Mouse (Mus musculus) gastrocnemius, adult 8-10 months (tissue): ENCODE measurements around the gene Nudt9. TPM values are rescaled to one million over a fixed set of nuclear protein-coding genes. Genes with fewer than 3 reads are reported as not detected.

Experiments
- DNase-seq, 2 experiments: peaks; one replicate each; pipeline ENCODE4 v3.0.0; 2022; ENCODE audit warnings: low spot score in 2 of 2
- total RNA-seq, 4 experiments: library from RNA; stranded (reverse); gene quantifications; 2 replicates each; pipeline ENCODE4 v1.2.4; 2022

Nudt9 gene
- total RNA-seq, 4 experiments from 2014 or later, result 62.8 to 74.7 (median 69.1) TPM

DNA sequence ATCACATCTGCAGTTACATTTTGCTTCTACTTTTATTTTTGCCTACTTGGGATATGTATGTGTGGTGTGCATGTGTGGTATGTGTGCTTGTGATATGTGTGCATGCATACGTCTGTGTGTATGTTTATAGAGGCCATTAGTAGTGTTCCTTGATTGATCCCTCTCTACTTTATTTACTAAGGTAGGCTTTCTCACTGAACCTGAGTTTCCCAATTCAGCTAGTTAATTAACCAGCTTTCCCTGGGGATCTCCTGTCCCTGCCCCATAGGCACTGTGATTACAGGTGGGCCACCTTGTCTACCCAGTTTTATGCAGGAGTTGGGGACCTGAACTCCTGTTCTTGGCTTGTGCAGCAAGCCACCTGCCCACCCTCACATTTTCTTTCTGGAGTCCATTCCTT, 9.4 kb upstream of the Nudt9 start:
- DNase-seq, result no peak

DNA sequence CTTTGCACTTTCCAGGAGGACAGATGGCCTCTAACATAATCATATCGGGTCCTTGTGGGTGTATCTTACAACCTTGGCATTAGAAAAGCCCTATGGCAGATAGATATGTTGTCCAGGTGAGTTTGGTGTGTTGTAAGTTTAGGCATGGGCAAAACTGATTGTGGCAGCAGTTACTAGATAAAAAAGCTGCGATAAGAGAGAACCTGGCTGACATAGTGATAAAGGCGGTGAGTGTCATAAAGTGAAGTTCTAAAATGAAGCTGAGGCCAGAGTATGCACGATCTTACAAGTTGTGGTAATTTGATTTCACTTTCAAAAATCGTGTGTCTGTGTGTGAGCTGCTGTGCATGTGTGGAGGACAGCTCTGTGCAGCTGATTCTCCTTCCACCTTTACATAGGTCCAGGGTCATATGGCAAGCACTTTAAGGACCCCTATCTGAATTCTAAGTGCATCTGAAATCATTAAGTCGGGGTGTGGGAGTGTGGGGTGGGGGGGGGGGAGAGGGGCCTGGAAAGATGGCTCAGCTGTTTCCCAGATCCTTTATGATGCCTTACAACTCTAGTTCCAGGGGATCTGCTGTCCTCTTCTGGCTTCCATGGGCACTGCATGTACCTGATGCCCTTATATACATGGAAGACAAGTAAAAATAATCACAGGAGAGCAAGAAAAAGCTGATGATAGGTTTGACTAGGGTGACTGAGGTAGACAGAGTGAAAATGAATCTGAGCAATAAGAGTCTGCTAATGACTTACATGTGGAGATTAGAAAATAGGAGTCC, 6.8 kb upstream of the Nudt9 start:
- no peak for DNase-seq

DNA sequence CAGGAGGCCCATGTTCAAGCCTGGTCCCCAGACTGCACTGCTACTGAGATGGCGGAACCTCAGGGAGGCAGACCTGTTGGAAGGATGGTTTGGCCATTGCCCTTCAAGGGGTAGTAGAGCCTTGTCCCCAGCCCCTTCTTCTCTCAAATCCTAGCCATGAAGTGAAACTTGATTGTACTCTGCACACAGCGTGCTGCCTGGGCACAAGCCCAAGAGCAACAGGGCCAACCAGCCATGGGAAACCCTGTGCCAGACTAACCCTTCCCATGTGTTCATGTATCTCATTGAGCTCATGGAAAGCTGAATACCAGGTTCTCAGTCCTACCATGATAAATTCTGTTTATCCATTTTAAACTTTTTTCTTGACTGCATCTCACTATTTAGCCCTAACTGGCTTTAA, 3.2 kb upstream of the Nudt9 start:
- DNase-seq, result no peak

- DNase-seq, result no peak
These were observed 2.4 kb upstream of the Nudt9 start for GRCm38 (mm10) chr5:104043704-104044103.

DNA sequence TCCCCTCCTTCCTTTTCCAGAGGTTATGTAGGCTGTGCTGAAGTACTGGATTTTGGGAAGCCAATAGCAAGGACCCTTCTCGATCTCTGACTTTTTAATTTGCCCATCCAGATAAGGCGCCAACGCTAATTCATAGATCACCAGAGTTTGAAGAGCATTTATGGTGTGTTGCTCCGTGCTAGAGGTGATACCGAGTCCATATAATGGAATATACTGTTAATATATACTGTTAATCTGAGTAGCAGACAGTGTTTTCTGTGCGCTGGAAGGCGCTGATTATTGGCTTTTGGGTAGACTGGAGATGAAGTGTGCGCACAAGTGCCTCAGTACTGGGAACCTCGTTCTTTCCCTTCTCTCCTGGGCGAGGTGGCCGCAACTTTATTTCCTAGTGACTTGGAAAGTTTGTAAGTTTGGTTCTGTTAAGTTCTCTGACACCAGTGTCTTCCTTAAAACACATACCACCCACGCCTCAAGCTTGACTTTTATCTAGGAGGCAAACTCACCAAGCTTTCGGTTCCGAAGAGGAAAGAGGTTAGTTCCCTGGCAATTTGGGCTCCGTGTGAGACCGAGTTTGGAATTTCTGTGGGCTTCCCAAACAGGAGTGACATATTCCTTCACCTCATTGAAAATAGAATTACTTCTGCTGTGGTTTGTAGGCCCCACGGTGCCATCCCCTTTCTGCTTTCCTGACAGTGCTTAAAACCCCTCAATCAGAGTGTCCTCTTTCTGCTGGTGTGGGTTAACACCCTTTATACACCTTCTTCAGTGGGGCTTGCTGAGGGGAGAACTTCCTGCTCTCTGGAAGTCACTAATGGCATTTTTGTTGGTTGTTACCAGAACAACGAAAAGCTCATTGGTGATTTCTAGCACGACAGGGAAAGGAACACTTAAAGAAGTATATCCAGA, 1.3 kb downstream of the Nudt9 start:
- DNase-seq, result no peak

GRCm38 (mm10) chr5:104048139-104048538, 2.0 kb downstream of the Nudt9 start:
- no peak for DNase-seq

GRCm38 (mm10) chr5:104052956-104053355, 6.8 kb downstream of the Nudt9 start:
- DNase-seq, result no peak

- DNase-seq, result no peak
These were observed 8.8 kb downstream of the Nudt9 start for GRCm38 (mm10) chr5:104054938-104055337.

DNA sequence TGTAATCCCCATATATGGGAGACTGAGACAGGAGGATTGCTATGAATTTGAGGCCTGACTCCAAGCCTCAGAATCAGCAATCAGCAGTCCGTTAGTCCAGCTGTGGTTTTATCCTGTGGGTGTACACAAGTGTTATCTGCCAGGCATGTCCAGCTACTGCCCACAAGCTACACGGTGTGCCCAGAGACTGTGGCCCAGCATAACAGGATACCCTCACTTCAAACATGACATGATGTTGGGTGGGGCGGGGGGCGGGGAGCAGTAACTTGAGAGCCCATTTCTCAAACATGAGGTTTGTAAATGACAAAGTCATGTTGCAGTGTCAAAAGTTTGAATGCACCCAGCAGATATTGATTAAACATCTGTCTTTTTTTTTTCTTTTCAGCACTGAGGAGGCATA, 9.7 kb downstream of the Nudt9 start:
- DNase-seq, result no peak

DNA sequence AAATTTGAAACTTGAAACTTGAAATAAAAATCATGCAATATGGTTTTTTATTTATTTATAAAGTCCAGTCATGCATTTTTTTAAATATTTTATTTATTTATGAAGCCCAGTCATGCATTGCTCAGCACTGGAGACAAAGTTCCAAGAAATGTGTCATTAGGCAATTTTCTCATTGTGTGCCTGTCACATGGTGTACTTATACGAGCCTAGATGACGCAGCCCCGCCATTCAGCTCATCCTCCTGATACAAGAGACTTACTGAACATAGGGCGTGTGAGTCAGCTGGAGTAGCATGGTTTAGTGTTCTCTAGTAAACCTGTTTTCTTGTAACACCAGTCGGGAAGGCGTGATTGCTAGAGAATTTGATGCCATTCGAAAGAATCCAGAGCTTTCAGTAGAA, 10.2 kb downstream of the Nudt9 start:
- DNase-seq, result no peak

- DNase-seq, result peak; percentile 40 to 47
These were observed 11.9 kb downstream of the Nudt9 start for GRCm38 (mm10) chr5:104058021-104058420.

- no peak for DNase-seq
These were observed 13.5 kb downstream of the Nudt9 start for GRCm38 (mm10) chr5:104059628-104060027.

GRCm38 (mm10) chr5:104060429-104060828, 14.3 kb downstream of the Nudt9 start:
- no peak for DNase-seq

DNA sequence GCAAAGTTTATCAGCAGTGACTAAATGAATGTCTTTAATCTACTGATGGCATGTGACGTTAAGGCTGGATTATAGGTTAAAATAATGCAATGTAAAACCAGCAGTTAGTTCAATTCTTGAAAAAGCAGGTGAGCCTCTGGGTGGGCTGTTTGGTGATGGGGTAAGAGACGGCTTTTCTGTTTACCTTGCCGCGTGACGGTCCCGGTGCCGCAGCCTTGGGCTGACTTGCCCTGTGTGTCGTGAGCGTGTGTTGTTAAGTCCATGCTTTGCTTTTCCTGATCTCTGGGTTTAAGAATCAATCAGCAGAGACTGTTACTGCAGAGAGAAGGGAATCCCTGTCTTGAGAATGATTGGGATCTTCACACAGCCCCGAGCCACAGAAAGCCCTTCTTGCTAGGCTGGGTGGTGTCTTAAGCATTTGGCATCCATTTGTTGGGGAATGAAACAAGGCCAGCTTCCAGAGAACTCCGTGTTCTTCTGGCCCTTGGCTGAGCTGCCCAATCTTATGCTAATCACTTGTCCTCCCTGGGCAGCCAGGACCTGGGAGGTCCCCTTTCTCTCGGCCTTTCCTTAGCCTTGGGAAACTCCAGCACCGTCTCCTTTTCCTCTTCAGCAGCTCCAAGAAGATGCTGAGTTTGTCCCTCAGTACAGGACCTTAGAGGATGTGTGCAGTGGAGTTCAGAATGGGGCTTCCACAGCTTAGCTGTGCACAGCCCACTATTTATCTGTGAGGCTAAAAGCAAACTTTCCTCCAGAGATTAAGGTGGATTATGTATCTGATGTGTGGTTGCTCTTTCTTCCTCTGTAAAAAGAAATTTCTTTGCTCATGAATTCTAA, 16.0 kb downstream of the Nudt9 start:
- peak in 1 of 2 experiments; percentile 36 for DNase-seq

- DNase-seq, result no peak
These were observed 16.9 kb downstream of the Nudt9 start for GRCm38 (mm10) chr5:104062773-104063551.

DNA sequence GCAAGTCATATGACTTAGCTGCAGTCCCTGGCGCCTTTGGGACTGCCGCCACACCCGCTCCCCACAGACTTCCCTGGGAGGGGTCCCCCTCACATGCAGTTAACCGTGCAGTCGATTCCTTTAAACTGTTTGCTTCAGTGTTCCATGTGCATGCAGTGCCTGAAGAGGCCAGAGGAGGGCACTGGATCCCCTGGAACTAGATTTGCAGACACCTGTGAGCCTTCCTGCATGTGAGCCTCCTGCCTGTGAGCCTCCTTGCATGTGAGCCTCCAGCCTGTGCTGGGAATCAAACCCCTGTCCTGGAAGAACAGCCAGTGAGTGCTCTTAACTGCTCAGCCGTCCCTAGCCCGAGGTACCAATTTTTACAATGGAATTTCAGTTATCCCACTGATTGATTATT, 22.6 kb downstream of the Nudt9 start:
- no peak for DNase-seq

DNA sequence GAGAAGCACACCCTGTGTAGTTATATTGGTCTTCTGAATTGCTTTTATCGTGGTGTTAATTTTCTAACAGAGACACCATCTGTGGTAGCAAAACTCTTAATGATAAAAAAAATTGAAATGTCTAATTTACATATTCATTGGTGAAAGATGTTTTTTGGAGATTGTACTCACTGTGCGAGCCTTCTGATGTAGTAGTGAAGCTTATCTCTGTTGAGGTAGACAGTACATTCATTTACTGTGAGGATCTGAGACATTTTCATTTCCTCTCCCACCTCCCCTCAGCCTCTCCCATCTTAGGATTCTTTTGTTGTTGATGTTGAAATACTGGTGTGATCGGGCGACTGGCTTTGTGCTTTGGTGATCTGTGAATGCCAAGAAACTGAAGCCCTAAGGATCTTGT, 24.9 kb downstream of the Nudt9 start:
- DNase-seq, result no peak

DNA sequence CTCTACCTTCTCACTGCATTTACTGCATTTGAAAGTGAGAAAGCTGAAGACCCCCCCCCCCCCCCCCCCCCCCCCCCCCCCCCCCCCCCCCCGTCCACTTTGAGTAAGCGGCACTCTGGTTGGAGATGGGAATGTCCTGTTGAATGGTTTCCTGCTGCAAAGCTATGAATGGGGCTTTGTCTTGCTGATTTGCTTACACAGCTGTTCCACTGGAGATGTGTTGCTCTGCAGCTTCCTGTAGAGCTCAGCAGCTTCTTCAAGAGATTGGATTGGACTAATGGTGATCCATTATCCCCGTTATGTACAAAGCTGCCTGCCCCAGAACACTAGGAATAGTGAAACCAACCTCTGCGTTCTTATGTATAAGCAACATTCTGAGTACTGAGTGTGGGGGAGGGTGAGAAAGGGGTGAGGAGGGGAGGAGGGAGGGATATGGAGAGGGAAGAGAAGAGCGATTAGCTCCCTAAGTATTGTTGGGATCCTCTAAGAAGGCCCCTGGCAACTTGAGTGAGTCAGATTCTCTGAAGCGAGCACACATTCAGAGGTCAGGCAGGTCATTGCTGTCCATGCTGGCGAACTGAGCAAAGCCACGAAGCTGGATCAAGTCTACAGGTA, 26.3 kb downstream of the Nudt9 start:
- DNase-seq, result no peak

DNA sequence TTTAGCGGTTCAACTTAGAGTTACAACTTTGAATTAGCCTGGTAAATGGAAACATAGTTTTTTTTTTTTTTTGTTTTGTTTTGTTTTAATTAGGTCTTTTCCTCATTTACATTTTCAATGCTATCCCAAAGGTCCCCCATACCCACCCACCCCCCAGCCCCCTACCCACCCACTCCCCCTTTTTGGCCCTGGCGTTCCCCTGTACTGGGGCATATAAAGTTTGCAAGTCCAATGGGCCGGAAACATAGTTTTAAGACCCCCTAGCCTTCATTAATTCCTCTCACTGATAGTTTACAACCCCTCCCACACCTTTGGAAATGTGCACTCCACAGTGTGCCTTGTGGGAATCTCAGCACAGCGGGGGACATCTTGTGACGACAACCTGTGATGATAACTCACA, 27.5 kb downstream of the Nudt9 start:
- DNase-seq, result no peak

DNA sequence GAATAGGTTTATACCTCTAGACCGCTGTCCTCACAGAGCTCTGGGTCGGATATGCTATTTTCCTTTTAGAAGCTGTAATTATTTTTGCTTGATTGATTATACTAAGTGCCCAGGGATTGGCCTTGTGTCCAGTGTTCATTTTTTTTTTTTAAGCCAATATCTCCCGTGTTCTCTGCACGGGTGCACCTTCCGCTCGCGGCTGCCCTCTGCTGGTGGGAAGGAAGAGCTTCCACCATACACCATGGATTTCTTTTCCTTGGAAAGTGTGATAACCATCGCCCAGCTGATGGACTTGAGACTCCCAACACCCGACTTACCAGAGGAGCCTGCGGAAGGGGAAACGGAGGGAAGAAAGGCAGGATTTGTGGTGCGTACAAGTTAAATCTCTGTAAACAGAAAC, 28.3 kb downstream of the Nudt9 start:
- DNase-seq, result peak in 1 of 2 experiments; percentile 15
